In genomic region chr16:32160742-32161323, GRCm38 (mm10) we compare ENCODE assay signal across 22 mouse cellular contexts. TPM values are rescaled to one million over a fixed set of nuclear protein-coding genes. Genes with fewer than 3 reads are reported as not detected.
DNase-seq lines count a peak whose midpoint lies in the region; ATAC-seq and TF ChIP-seq lines count a peak whose summit lies in the region.
"Had no signal": no experiment of that assay in that cellular context is flagged by ENCODE, and none has a peak within 500 bp of the region (broad histone marks: within the 10 kb centered on the region; RNA-seq: fewer than 3 reads in every experiment).

No protein-coding gene starts in this region.

- peaks cover 9 to 18% of the 10 kb centered on the region in 2 experiments; a peak in 3 of 4 replicates for H3K4me1 ChIP-seq in heart, embryonic 14.5 days (ENCODE audit: control insufficient read depth in 2 of 2, insufficient read depth in 2 of 2, low read length in 2 of 2)
- 0 out of 2 replicates have a peak, but pooled peaks cover 4% of the 10 kb centered on the region for H3K4me1 ChIP-seq in stomach, postnatal 0 days (replicated peaks; ENCODE audit: control insufficient read depth, insufficient read depth)
- H3K4me1 ChIP-seq in midbrain, embryonic 13.5 days (replicated peaks) = peaks cover 10% of the 10 kb centered on the region

- no peak for DNase-seq in heart, postnatal 10 days
- DNase-seq in thymus, postnatal 0 days (ENCODE audit: low spot score) = peak; percentile 38
- no peak for DNase-seq in thymus, postnatal 4 days
- DNase-seq in induced T-regulatory cell, adult 2 months (ENCODE audit: low read depth) = peak; percentile 51
- no peak for DNase-seq in stomach, postnatal 0 days (ENCODE audit: low spot score)
- DNase-seq: adrenal gland, adult 8-10 months; cerebellum, adult 9-11 months; gastrocnemius, postnatal 14 days; kidney, adult 18-20 months; kidney, postnatal 14 days; lung, adult 18-20 months had no signal

- ATAC-seq in heart, embryonic 14.5 days (ENCODE audit: insufficient number of reproducible peaks, insufficient read depth, low FRiP score, low read depth) = no peak
- ATAC-seq in stomach, postnatal 0 days (ENCODE audit: low FRiP score, low TSS enrichment) = no peak
- no peak for ATAC-seq in midbrain, embryonic 13.5 days
- ATAC-seq: hindbrain, postnatal 0 days had no signal

- intact Hi-C loops in heart, postnatal 10 days (cut with DNase I) = no loop called here

- H3K27ac ChIP-seq in heart, embryonic 14.5 days (replicated peaks in 1 of 2; ENCODE audit: control insufficient read depth in 1 of 2, insufficient read depth in 1 of 2, low read depth in 2 of 2, low read length in 2 of 2) = peak overlapping the region in 1 of 2 experiments; percentile 50; a peak in 2 of 4 replicates
- peak overlapping the region; percentile 100 for H3K27ac ChIP-seq in macrophage
- H3K27ac ChIP-seq in stomach, postnatal 0 days (replicated peaks) = no peak overlapping the region
- H3K27ac ChIP-seq in midbrain, embryonic 13.5 days = no peak overlapping the region
- H3K27ac ChIP-seq: embryonic facial prominence, embryonic 13.5 days; hindbrain, postnatal 0 days; left cerebral cortex, adult 2 months; limb, embryonic 10.5 days had no signal

- no peaks in the 10 kb centered on the region for H3K27me3 ChIP-seq in heart, embryonic 14.5 days (ENCODE audit: control insufficient read depth, insufficient read depth, low read length)
- no peaks in the 10 kb centered on the region for H3K27me3 ChIP-seq in stomach, postnatal 0 days (ENCODE audit: control insufficient read depth, insufficient read depth, low read length)
- peaks cover 11% of the 10 kb centered on the region; the same call in 1 of the 2 replicates for H3K27me3 ChIP-seq in midbrain, embryonic 13.5 days

- no peaks in the 10 kb centered on the region for H3K9me3 ChIP-seq in heart, embryonic 14.5 days (ENCODE audit: control insufficient read depth, low read length)
- H3K9me3 ChIP-seq in stomach, postnatal 0 days (ENCODE audit: control insufficient read depth, low read length) = no peaks in the 10 kb centered on the region
- no peaks in the 10 kb centered on the region for H3K9me3 ChIP-seq in midbrain, embryonic 13.5 days
- H3K9me3 ChIP-seq: embryonic facial prominence, embryonic 13.5 days; limb, embryonic 10.5 days had no signal

- no peak overlapping the region for H3K4me3 ChIP-seq in heart, embryonic 14.5 days (ENCODE audit: control insufficient read depth in 1 of 2, insufficient read depth in 1 of 2, low read depth in 1 of 2, low read length in 2 of 2)
- peak overlapping the region; percentile 97 for H3K4me3 ChIP-seq in macrophage (ENCODE audit: inconsistent target)
- no peak overlapping the region for H3K4me3 ChIP-seq in stomach, postnatal 0 days (ENCODE audit: low read depth, low read length)
- H3K4me3 ChIP-seq in midbrain, embryonic 13.5 days (replicated peaks) = no peak overlapping the region
- H3K4me3 ChIP-seq: embryonic facial prominence, embryonic 13.5 days; left cerebral cortex, adult 2 months; limb, embryonic 10.5 days had no signal

- no peak overlapping the region; the same call in 1 of the 2 replicates for H3K9ac ChIP-seq in heart, embryonic 14.5 days (ENCODE audit: low read length)
- H3K9ac ChIP-seq in stomach, postnatal 0 days (ENCODE audit: low read length) = no peak overlapping the region
- H3K9ac ChIP-seq in midbrain, embryonic 13.5 days (replicated peaks) = no peak overlapping the region
- H3K9ac ChIP-seq: embryonic facial prominence, embryonic 13.5 days had no signal

- H3K36me3 ChIP-seq in heart, embryonic 14.5 days (ENCODE audit: control insufficient read depth, insufficient read depth, low read length) = no peaks in the 10 kb centered on the region
- H3K36me3 ChIP-seq in macrophage (ENCODE audit: inconsistent target) = peaks cover 28% of the 10 kb centered on the region
- no peaks in the 10 kb centered on the region for H3K36me3 ChIP-seq in stomach, postnatal 0 days (ENCODE audit: control insufficient read depth, insufficient read depth, low read length)
- H3K36me3 ChIP-seq in midbrain, embryonic 13.5 days = no peaks in the 10 kb centered on the region
- H3K36me3 ChIP-seq: embryonic facial prominence, embryonic 13.5 days; limb, embryonic 10.5 days had no signal

- TF ChIP-seq EP300 in stomach, postnatal 0 days (optimal IDR thresholded peaks at IDR 0.05) = no peak

- no peak for TF ChIP-seq CTCF in stomach, postnatal 0 days (IDR thresholded peaks at IDR 0.05; ENCODE audit: low read depth)

- H3K79me2 ChIP-seq in macrophage (ENCODE audit: inconsistent target) = peaks cover 100% of the 10 kb centered on the region

- H3K4me2 ChIP-seq in heart, embryonic 14.5 days (ENCODE audit: low read length) = peak overlapping the region; percentile 34; the same call in 1 of the 2 replicates
- no peak overlapping the region for H3K4me2 ChIP-seq in stomach, postnatal 0 days (replicated peaks; ENCODE audit: low read depth)
- no peak overlapping the region for H3K4me2 ChIP-seq in midbrain, embryonic 13.5 days (replicated peaks)
- H3K4me2 ChIP-seq: embryonic facial prominence, embryonic 13.5 days; midbrain, embryonic 11.5 days had no signal

- 62% methylated on average over 9 of the region's 9 CpGs for WGBS in heart, embryonic 14.5 days
- WGBS in macrophage (ENCODE audit: missing documents) = 5% methylated on average over 9 of the region's 9 CpGs
- 83% methylated on average over 9 of the region's 9 CpGs for WGBS in stomach, postnatal 0 days
- WGBS in midbrain, embryonic 13.5 days = 94% methylated on average over 9 of the region's 9 CpGs

RNA-seq across cellular contexts. Expression of gene Nrros, which starts 4.6 kb away (rescaled TPM):
- 7.4 and 8.7 TPM in 2 replicates for polyA plus RNA-seq in heart, embryonic 14.5 days (2014; fragmentation: Nextera tagmentation; extraction: Ambion mirVana)
- total RNA-seq in heart, postnatal 10 days (2021) = 1 to 10 TPM; 5.7 to 6.8 TPM
- polyA plus RNA-seq in thymus, postnatal 0 days (2015; fragmentation: Nextera tagmentation; extraction: Ambion mirVana) = 94.5 and 99.5 TPM in 2 replicates
- 1,000 to 10,000 TPM in 3 of 26 experiments, 100 to 1,000 TPM in 23; 132 to 1,171 (median 355) TPM for total RNA-seq in macrophage (2018; cell fraction: chromatin; rRNA removed)
- total RNA-seq in macrophage (2018; cell fraction: cytosol; rRNA removed) = 100 to 1,000 TPM; 175 to 537 (median 329) TPM
- 1,000 to 10,000 TPM in 5 of 26 experiments, 100 to 1,000 TPM in 21; 236 to 1,699 (median 464) TPM for total RNA-seq in macrophage (2018; cell fraction: nucleus; rRNA removed)
- polyA plus RNA-seq in macrophage (2018) = 133 to 329 TPM (median 277 TPM) in 3 replicates
- polyA plus RNA-seq in stomach, postnatal 0 days (2015; fragmentation: Nextera tagmentation; extraction: Ambion mirVana) = 8.2 TPM in 2 replicates
- 5.9 and 7.1 TPM in 2 replicates for polyA plus RNA-seq in midbrain, embryonic 13.5 days (2015; fragmentation: Nextera tagmentation; extraction: Ambion mirVana)

RNA-seq across cellular contexts. Expression of gene Bex6, which starts 18.8 kb away (rescaled TPM):
- polyA plus RNA-seq in heart, embryonic 14.5 days (2014; fragmentation: Nextera tagmentation; extraction: Ambion mirVana) = not detected in 2 replicates
- not detected for total RNA-seq in heart, postnatal 10 days (2021)
- 4.1 and 6.6 TPM in 2 replicates for polyA plus RNA-seq in thymus, postnatal 0 days (2015; fragmentation: Nextera tagmentation; extraction: Ambion mirVana)
- total RNA-seq in macrophage (2018; cell fraction: chromatin; rRNA removed) = under 1 TPM in 1 of 26 experiments, not detected in 25; 0.99 TPM
- total RNA-seq in macrophage (2018; cell fraction: cytosol; rRNA removed) = 1 to 10 TPM in 1 of 26 experiments, under 1 TPM in 24, not detected in 1; 0.14 to 1.2 (median 0.43) TPM
- total RNA-seq in macrophage (2018; cell fraction: nucleus; rRNA removed) = not detected
- polyA plus RNA-seq in macrophage (2018) = 0.64 to 0.83 TPM (median 0.74 TPM) in 3 replicates
- polyA plus RNA-seq in stomach, postnatal 0 days (2015; fragmentation: Nextera tagmentation; extraction: Ambion mirVana) = not detected in 2 replicates
- not detected in 2 replicates for polyA plus RNA-seq in midbrain, embryonic 13.5 days (2015; fragmentation: Nextera tagmentation; extraction: Ambion mirVana)
- total RNA-seq: adrenal gland, adult 8-10 months; gastrocnemius, postnatal 14 days; heart, postnatal 25 days; hindbrain, postnatal 0 days; left cerebral cortex, adult 2 months had no signal
- polyA plus RNA-seq: embryonic facial prominence, embryonic 13.5 days; frontal cortex, adult 2 months; hindbrain, postnatal 0 days; midbrain, embryonic 11.5 days; neural tube, embryonic 14.5 days had no signal

Comparison
In these comparisons a context has a peak if more than half of its experiments do, and no peak if none do; other contexts are left out.
1. DNase-seq: peak in thymus, postnatal 0 days (single experiment) and induced T-regulatory cell, adult 2 months (single experiment); none in heart, postnatal 10 days (0 of 2), thymus, postnatal 4 days (single experiment) and stomach, postnatal 0 days (single experiment).